Mouse (Mus musculus): Measurements from ENCODE around the gene Tmem56. TPM values are rescaled to one million over a fixed set of nuclear protein-coding genes. Genes with fewer than 3 reads are reported as not detected.

Tmem56 gene
- total and polyA plus RNA-seq, 2 experiments = 24.1 to 150 TPM

- Histone ChIP-seq H3K79me2 (ENCODE audit: control insufficient read depth, insufficient read depth, low read length) (no peaks in the 10 kb centered on the region; the same call in 1 of the 2 replicates), H3K27me3 (ENCODE audit: control insufficient read depth, insufficient read depth, low read length) (no peaks in the 10 kb centered on the region), H3K9ac (ENCODE audit: low read depth, low read length) (peak within 1 kb of the TSS; percentile 76), H3K4me3 (ENCODE audit: insufficient read depth, low read depth, low read length) (peak within 1 kb of the TSS; percentile 62), H3K36me3 (ENCODE audit: control insufficient read depth, insufficient read depth, low read length) (no peaks in the 10 kb centered on the region), H3K4me1 (ENCODE audit: control insufficient read depth, insufficient read depth, low read length) (peaks cover 6% of the 10 kb centered on the region), H3K27ac (replicated peaks; ENCODE audit: insufficient read depth, low read depth, low read length) (peak within 1 kb of the TSS; percentile 90)
- TF ChIP-seq CTCF (IDR thresholded peaks at IDR 0.05; ENCODE audit: low read depth, low read length) = no peak
- 0 out of 2 replicates have a peak, but pooled peaks have one; percentile 32 for TF ChIP-seq POLR2A (IDR thresholded peaks at IDR 0.05; ENCODE audit: extremely low read depth, insufficient read depth, low read length)
- WGBS = under 1% methylated on average over 42 of the region's 42 CpGs
- DNase-seq (ENCODE audit: extremely low read depth, low read depth, low spot score) = peak; percentile 98
Measured at GRCm38 (mm10) chr3:121291560-121292258, 8.8 kb upstream of the Tmem56 start, which contains the start of gene Alg14. Alg14 (plus strand) TSS chr3:121291773.

GRCm38 (mm10) chr3:121291225-121291559 is 8.3 kb upstream of the Tmem56 start:
- no peak for TF ChIP-seq POLR2A (IDR thresholded peaks at IDR 0.05; ENCODE audit: extremely low read depth, insufficient read depth, low read length)
- no peak for TF ChIP-seq CTCF (IDR thresholded peaks at IDR 0.05; ENCODE audit: low read depth, low read length)
- Histone ChIP-seq H3K4me1 (ENCODE audit: control insufficient read depth, insufficient read depth, low read length) (peaks cover 6% of the 10 kb centered on the region), H3K9ac (ENCODE audit: low read depth, low read length) (peak overlapping the region; percentile 67), H3K36me3 (ENCODE audit: control insufficient read depth, insufficient read depth, low read length) (no peaks in the 10 kb centered on the region), H3K4me3 (ENCODE audit: insufficient read depth, low read depth, low read length) (peak overlapping the region; percentile 46), H3K79me2 (ENCODE audit: control insufficient read depth, insufficient read depth, low read length) (no peaks in the 10 kb centered on the region; the same call in 1 of the 2 replicates), H3K27ac (replicated peaks; ENCODE audit: insufficient read depth, low read depth, low read length) (peak overlapping the region; percentile 80), H3K27me3 (ENCODE audit: control insufficient read depth, insufficient read depth, low read length) (no peaks in the 10 kb centered on the region)
- DNase-seq (ENCODE audit: extremely low read depth, low read depth, low spot score) = no peak
- WGBS = 4% methylated on average over 7 of the region's 7 CpGs

GRCm38 (mm10) chr3:121290681-121291080 is 7.8 kb upstream of the Tmem56 start:
- peak overlapping the region; percentile 80 for H3K27ac ChIP-seq (replicated peaks; ENCODE audit: insufficient read depth, low read depth, low read length)
- no peak overlapping the region for H3K4me3 ChIP-seq (ENCODE audit: insufficient read depth, low read depth, low read length)
- TF ChIP-seq POLR2A (IDR thresholded peaks at IDR 0.05; ENCODE audit: extremely low read depth, insufficient read depth, low read length) = no peak
- TF ChIP-seq CTCF (IDR thresholded peaks at IDR 0.05; ENCODE audit: low read depth, low read length) = no peak
- H3K79me2 ChIP-seq (ENCODE audit: control insufficient read depth, insufficient read depth, low read length) = no peaks in the 10 kb centered on the region; the same call in 1 of the 2 replicates
- no peaks in the 10 kb centered on the region for H3K27me3 ChIP-seq (ENCODE audit: control insufficient read depth, insufficient read depth, low read length)
- DNase-seq (ENCODE audit: extremely low read depth, low read depth, low spot score) = no peak
- no peaks in the 10 kb centered on the region for H3K36me3 ChIP-seq (ENCODE audit: control insufficient read depth, insufficient read depth, low read length)
- H3K4me1 ChIP-seq (ENCODE audit: control insufficient read depth, insufficient read depth, low read length) = peaks cover 10% of the 10 kb centered on the region
- WGBS = 70% methylated on average over 8 of the region's 8 CpGs
- H3K9ac ChIP-seq (ENCODE audit: low read depth, low read length) = peak overlapping the region; percentile 41; the same call in 1 of the 2 replicates

GRCm38 (mm10) chr3:121287151-121287550 is 4.3 kb upstream of the Tmem56 start:
- 92% methylated on average over 2 of the region's 2 CpGs for WGBS
- Histone ChIP-seq H3K27ac (replicated peaks; ENCODE audit: insufficient read depth, low read depth, low read length) (no peak overlapping the region), H3K4me3 (ENCODE audit: insufficient read depth, low read depth, low read length) (no peak overlapping the region), H3K79me2 (ENCODE audit: control insufficient read depth, insufficient read depth, low read length) (no peaks in the 10 kb centered on the region), H3K27me3 (ENCODE audit: control insufficient read depth, insufficient read depth, low read length) (no peaks in the 10 kb centered on the region), H3K4me1 (ENCODE audit: control insufficient read depth, insufficient read depth, low read length) (peaks cover 13% of the 10 kb centered on the region), H3K9ac (ENCODE audit: low read depth, low read length) (no peak overlapping the region), H3K36me3 (ENCODE audit: control insufficient read depth, insufficient read depth, low read length) (no peaks in the 10 kb centered on the region)
- DNase-seq (ENCODE audit: extremely low read depth, low read depth, low spot score) = no peak
- TF ChIP-seq CTCF (IDR thresholded peaks at IDR 0.05; ENCODE audit: low read depth, low read length) (peak; percentile 34; the same call in 1 of the 2 replicates), POLR2A (IDR thresholded peaks at IDR 0.05; ENCODE audit: extremely low read depth, insufficient read depth, low read length) (no peak)

- peak overlapping the region; percentile 66 for H3K27ac ChIP-seq (replicated peaks; ENCODE audit: insufficient read depth, low read depth, low read length)
- 34% methylated on average over 6 of the region's 6 CpGs for WGBS
- DNase-seq (ENCODE audit: extremely low read depth, low read depth, low spot score) = peak; percentile 96
- H3K4me1 ChIP-seq (ENCODE audit: control insufficient read depth, insufficient read depth, low read length) = peaks cover 8% of the 10 kb centered on the region; the same call in 1 of the 2 replicates
- no peak overlapping the region for H3K9ac ChIP-seq (ENCODE audit: low read depth, low read length)
- H3K27me3 ChIP-seq (ENCODE audit: control insufficient read depth, insufficient read depth, low read length) = no peaks in the 10 kb centered on the region
- TF ChIP-seq POLR2A (IDR thresholded peaks at IDR 0.05; ENCODE audit: extremely low read depth, insufficient read depth, low read length) (no peak), CTCF (IDR thresholded peaks at IDR 0.05; ENCODE audit: low read depth, low read length) (no peak)
- no peak overlapping the region for H3K4me3 ChIP-seq (ENCODE audit: insufficient read depth, low read depth, low read length)
- no peaks in the 10 kb centered on the region for H3K36me3 ChIP-seq (ENCODE audit: control insufficient read depth, insufficient read depth, low read length)
- no peaks in the 10 kb centered on the region for H3K79me2 ChIP-seq (ENCODE audit: control insufficient read depth, insufficient read depth, low read length)
Measured at GRCm38 (mm10) chr3:121285219-121285618, 2.3 kb upstream of the Tmem56 start.

- Histone ChIP-seq H3K27ac (replicated peaks; ENCODE audit: insufficient read depth, low read depth, low read length) (no peak overlapping the region), H3K9ac (ENCODE audit: low read depth, low read length) (0 out of 2 replicates have a peak overlapping the region, but pooled peaks have one; percentile 8), H3K4me1 (ENCODE audit: control insufficient read depth, insufficient read depth, low read length) (peaks cover 12% of the 10 kb centered on the region), H3K79me2 (ENCODE audit: control insufficient read depth, insufficient read depth, low read length) (no peaks in the 10 kb centered on the region), H3K4me3 (ENCODE audit: insufficient read depth, low read depth, low read length) (no peak overlapping the region), H3K27me3 (ENCODE audit: control insufficient read depth, insufficient read depth, low read length) (no peaks in the 10 kb centered on the region), H3K36me3 (ENCODE audit: control insufficient read depth, insufficient read depth, low read length) (no peaks in the 10 kb centered on the region)
- 84% methylated on average over 14 of the region's 14 CpGs for WGBS
- no peak for TF ChIP-seq POLR2A (IDR thresholded peaks at IDR 0.05; ENCODE audit: extremely low read depth, insufficient read depth, low read length)
- no peak for TF ChIP-seq CTCF (IDR thresholded peaks at IDR 0.05; ENCODE audit: low read depth, low read length)
- DNase-seq (ENCODE audit: extremely low read depth, low read depth, low spot score) = no peak
Measured at GRCm38 (mm10) chr3:121279679-121280078, 3.2 kb downstream of the Tmem56 start.
